Mouse (Mus musculus) small intestine, adult 10 weeks (tissue): ENCODE data around the gene Slc25a28. TPM values are rescaled to one million over a fixed set of nuclear protein-coding genes. Genes with fewer than 3 reads are reported as not detected.

ENCODE experiments used
- polyA plus RNA-seq: library from polyadenylated mRNA; stranded (reverse); fragments of 350-450 nt; fragmentation: Illumina TruSeq; extraction: RNeasy Lipid Tissue Mini Kit (QIAGEN cat#74804); gene quantifications from one replicate; pipeline ENCODE4 v1.2.3, GENCODE M21; 2014; ENCODE audit warnings: low replicate concordance

The Slc25a28 gene
- polyA plus RNA-seq: 5.6 TPM

DNA sequence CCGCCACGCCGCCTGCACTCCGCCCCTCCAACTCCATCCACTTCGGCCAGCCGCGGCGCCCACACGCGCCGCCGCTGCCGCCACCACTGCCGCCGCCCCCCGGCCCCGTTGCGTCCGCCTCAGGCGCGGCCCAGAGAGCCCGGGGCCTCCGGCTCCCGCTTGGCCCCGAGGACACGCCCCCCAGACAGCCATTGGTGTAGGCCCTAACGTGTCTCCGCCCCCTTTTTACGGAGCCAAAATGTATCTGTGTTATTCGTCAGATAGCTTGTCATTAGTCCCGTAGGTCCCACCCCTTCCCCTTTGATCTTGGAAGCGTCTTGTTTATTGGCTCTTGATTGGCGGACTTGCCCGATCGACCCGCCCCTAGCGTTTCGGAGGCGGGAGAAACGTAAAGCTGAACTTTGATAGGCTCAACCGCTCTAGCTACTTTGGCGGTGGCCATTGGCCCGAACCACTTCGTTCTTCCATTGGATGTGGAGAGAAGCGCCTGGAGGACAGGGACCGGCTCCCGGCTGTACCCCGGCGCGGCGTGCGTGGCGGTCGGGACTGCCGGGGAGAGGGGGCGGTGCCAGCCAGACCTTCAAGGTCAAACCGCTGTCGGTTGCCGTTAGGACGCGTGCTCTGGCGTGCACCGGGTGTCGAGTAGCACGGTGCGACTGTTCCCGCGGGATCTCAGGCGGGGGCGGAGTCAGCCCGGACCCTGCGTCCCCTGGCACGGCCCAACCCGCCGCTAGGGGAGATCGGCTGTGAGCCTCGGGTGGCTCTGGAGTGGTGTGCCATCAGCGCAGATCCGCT, at the start of gene Slc25a28:
Gene Slc25a28 (minus strand): TSS at position 152 of the 795 bp plus-strand sequence.

DNA sequence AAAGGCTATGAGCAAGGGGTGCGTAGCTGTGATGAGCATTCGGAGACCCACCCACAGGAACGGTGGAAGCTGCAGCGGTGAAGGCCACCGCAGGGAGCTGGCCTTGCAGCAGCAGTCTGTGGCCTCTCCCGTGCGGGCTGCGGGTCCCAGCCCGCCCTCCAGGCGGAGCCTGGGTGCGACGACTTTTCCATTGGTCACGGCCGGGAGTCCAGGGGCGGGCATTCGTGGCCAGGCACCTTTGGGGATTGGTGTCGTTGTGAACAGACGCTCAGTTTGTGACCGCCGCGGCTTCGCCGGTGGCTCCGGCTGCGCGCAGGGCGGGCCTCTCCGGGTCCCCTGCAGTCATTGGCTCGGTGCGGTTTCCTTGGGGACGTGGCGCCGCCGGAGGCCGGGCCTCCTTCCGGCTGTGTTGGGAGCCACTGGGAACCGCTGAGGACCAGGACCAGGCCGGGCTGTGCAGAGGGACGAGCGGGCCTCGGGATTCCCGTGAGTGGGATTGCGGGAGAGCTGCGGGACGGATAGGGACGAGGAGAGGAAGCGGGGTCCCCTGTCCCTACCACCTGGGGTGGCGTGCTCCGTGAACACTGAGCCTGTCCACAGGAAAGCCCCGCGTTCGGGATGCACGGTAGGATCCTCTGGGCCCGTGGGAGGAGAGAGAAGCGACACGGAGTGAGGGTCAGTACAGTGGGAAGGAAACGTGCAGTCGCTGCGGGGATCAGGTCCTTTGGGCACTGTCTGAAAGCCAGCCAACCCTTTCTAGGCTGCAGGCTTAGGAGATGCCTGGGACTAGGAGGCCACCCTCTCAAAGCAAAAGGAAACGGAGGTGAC, 15.0 kb upstream of the Slc25a28 start, which contains the start of gene Entpd7:
Gene Entpd7 (plus strand): TSS at position 254 of the 828 bp plus-strand sequence.

Other genes with a start within 250 kb of the Slc25a28 start
- 0.45 TPM for gene Cnnm1, start 234.4 kb downstream of the Slc25a28 start, polyA plus RNA-seq
- 10.1 TPM for gene Got1, start 150.3 kb downstream of the Slc25a28 start, polyA plus RNA-seq
- gene Nkx2-3, start 62.6 kb downstream of the Slc25a28 start, polyA plus RNA-seq: 1.5 TPM
- 42.5 TPM for gene Entpd7, start 14.8 kb upstream of the Slc25a28 start, polyA plus RNA-seq
- 41.2 TPM for gene Cutc, start 78.1 kb upstream of the Slc25a28 start, polyA plus RNA-seq
- gene Cox15, start 78.1 kb upstream of the Slc25a28 start, polyA plus RNA-seq: 10.7 TPM
- gene Abcc2, start 107.3 kb upstream of the Slc25a28 start, polyA plus RNA-seq: 982 TPM